Mouse (Mus musculus) megakaryocyte progenitor cell, adult 5-6 weeks (primary cell): ENCODE data around the gene Lrrc4. TPM values are rescaled to one million over a fixed set of nuclear protein-coding genes. Genes with fewer than 3 reads are reported as not detected.

Source experiments
- ATAC-seq: replicated peaks from 2 replicates; pipeline ENCODE4 v1.8.0; 2016; ENCODE audit warnings: mild to moderate bottlenecking, moderate TSS enrichment, inconsistent platforms; ENCODE audit not compliant: poor library complexity
- total RNA-seq, 2 experiments: library from RNA; stranded (forward) in 1 of 2; stranded (reverse) in 1 of 2; fragments of 157-497, 149-512 nt in 1 of 2; fragments of 200-1000 nt in 1 of 2; gene quantifications; 2 replicates each; pipeline versions ENCODE4 v1.2.3 to v1.2.4; 2015 to 2017

Gene Lrrc4
- total RNA-seq, 2 experiments from 2014 or later, result not detected

GRCm38 (mm10) chr6:28826689-28827389, 4.7 kb downstream of the Lrrc4 start:
- ATAC-seq, result no peak

- ATAC-seq, result no peak
These were observed 5.7 kb downstream of the Lrrc4 start for GRCm38 (mm10) chr6:28825894-28826293.

- peak; percentile 53 for ATAC-seq
These were observed 7.7 kb downstream of the Lrrc4 start for GRCm38 (mm10) chr6:28823802-28824201.

- no peak; the same call in 1 of the 2 replicates for ATAC-seq
These were observed 8.2 kb downstream of the Lrrc4 start for GRCm38 (mm10) chr6:28823375-28823774.

- ATAC-seq, result no peak
These were observed 9.3 kb downstream of the Lrrc4 start for GRCm38 (mm10) chr6:28822296-28822695.

- no peak for ATAC-seq
These were observed 11.8 kb downstream of the Lrrc4 start for GRCm38 (mm10) chr6:28819509-28820358.

- ATAC-seq, result no peak
These were observed 14.5 kb downstream of the Lrrc4 start for GRCm38 (mm10) chr6:28817039-28817438.

- no peak for ATAC-seq
These were observed 16.7 kb downstream of the Lrrc4 start for GRCm38 (mm10) chr6:28814895-28815294.

- no peak for ATAC-seq
These were observed 18.5 kb downstream of the Lrrc4 start for GRCm38 (mm10) chr6:28813057-28813456.

GRCm38 (mm10) chr6:28804751-28805150, 26.8 kb downstream of the Lrrc4 start:
- ATAC-seq, result no peak

- ATAC-seq, result no peak
These were observed 27.8 kb downstream of the Lrrc4 start for GRCm38 (mm10) chr6:28803678-28804279.

GRCm38 (mm10) chr6:28800976-28801375, 30.6 kb downstream of the Lrrc4 start:
- no peak for ATAC-seq

GRCm38 (mm10) chr6:28799818-28800217, 31.7 kb downstream of the Lrrc4 start:
- no peak for ATAC-seq

- ATAC-seq, result no peak
These were observed 35.6 kb downstream of the Lrrc4 start for GRCm38 (mm10) chr6:28795792-28796515.

- ATAC-seq, result no peak
These were observed 36.2 kb downstream of the Lrrc4 start for GRCm38 (mm10) chr6:28795380-28795779.

- ATAC-seq, result no peak
These were observed 39.7 kb downstream of the Lrrc4 start for GRCm38 (mm10) chr6:28791809-28792208.

- ATAC-seq, result no peak
These were observed 40.4 kb downstream of the Lrrc4 start for GRCm38 (mm10) chr6:28791183-28791582.

- no peak for ATAC-seq
These were observed 41.9 kb downstream of the Lrrc4 start for GRCm38 (mm10) chr6:28789685-28790084.

- ATAC-seq, result 0 out of 2 replicates have a peak, but pooled peaks have one; percentile 29
These were observed 44.4 kb downstream of the Lrrc4 start for GRCm38 (mm10) chr6:28787133-28787532.

GRCm38 (mm10) chr6:28785770-28786169, 45.8 kb downstream of the Lrrc4 start:
- ATAC-seq, result peak; percentile 59

- no peak for ATAC-seq
These were observed 47.6 kb downstream of the Lrrc4 start for GRCm38 (mm10) chr6:28783953-28784352.
